Mouse (Mus musculus): Measurements from ENCODE around the gene Sgpp2. TPM values are rescaled to one million over a fixed set of nuclear protein-coding genes. Genes with fewer than 3 reads are reported as not detected.

Sgpp2 gene
- polyA plus RNA-seq (2014; fragmentation: Illumina TruSeq; extraction: RNeasy Lipid Tissue Mini Kit (QIAGEN cat#74804); ENCODE audit: low read depth, low replicate concordance), result 9.7 TPM

DNA sequence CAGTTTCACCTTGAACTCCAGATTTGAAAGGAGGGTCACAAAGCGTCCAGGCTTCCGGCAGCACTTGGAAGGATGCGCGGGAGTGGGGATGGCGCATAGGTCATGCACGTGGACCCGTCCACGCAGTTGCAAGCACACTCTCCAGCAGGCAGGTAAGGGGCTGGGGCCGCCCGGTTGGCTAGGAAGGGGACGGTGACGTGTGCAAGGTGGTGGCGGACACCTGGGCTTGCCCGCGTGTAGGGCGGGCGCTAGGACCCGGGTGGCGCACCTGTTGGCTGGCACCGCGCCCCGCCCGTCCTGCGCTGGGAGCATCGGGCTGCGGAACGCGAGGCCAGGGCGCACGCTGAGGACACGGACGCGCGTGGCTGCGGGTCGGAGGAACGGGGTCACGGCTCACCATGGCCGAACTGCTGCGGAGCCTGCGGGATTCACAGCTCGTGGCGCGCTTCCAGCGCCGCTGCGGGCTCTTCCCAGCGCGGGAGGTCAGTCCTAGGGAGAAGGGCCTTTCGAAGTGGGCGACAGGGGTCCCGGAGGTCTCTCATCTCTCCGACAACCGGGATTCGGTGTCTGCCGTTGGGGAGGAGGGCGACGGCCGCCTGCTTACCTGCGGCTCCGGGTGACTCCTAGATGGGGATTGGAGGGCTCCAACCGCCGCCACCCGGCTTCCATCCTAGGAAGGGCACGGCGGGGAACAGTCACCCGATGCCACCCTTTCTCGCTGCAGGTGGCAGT is at the start of gene Sgpp2:
Gene Sgpp2 (plus strand): TSS at position 325 of the 732 bp plus-strand sequence.

Other genes with a start within 250 kb of the Sgpp2 start
- 0.38 TPM for gene Pax3, start 113.2 kb upstream of the Sgpp2 start, polyA plus RNA-seq (2014; fragmentation: Illumina TruSeq; extraction: RNeasy Lipid Tissue Mini Kit (QIAGEN cat#74804); ENCODE audit: low read depth, low replicate concordance)
- 137 TPM for gene Farsb, start 178.6 kb downstream of the Sgpp2 start, polyA plus RNA-seq (2014; fragmentation: Illumina TruSeq; extraction: RNeasy Lipid Tissue Mini Kit (QIAGEN cat#74804); ENCODE audit: low read depth, low replicate concordance)
- 1.2 TPM for gene Mogat1, start 200.6 kb downstream of the Sgpp2 start, polyA plus RNA-seq (2014; fragmentation: Illumina TruSeq; extraction: RNeasy Lipid Tissue Mini Kit (QIAGEN cat#74804); ENCODE audit: low read depth, low replicate concordance)
- gene BC035947, start 201.8 kb downstream of the Sgpp2 start, polyA plus RNA-seq (2014; fragmentation: Illumina TruSeq; extraction: RNeasy Lipid Tissue Mini Kit (QIAGEN cat#74804); ENCODE audit: low read depth, low replicate concordance), result 1.6 TPM